Mouse (Mus musculus) megakaryocyte-erythroid progenitor cell, adult 5-6 weeks (primary cell): ENCODE measurements around the gene Ide. TPM values are rescaled to one million over a fixed set of nuclear protein-coding genes. Genes with fewer than 3 reads are reported as not detected.
A peak's percentile ranks its signal among the peaks of the same experiment; 100 is the strongest.

Source experiments
- ATAC-seq: replicated peaks from 2 replicates; pipeline ENCODE4 v1.8.0; 2016; ENCODE audit warnings: mild to moderate bottlenecking, inconsistent platforms; ENCODE audit not compliant: severe bottlenecking, poor library complexity, low FRiP score, low TSS enrichment
- total RNA-seq, 2 experiments: library from RNA; stranded (forward) in 1 of 2; stranded (reverse) in 1 of 2; fragments of 200-1000, 215-1000 nt in 1 of 2; fragments of >200 nt in 1 of 2; fragmentation: Nextera tagmentation in 1 of 2; gene quantifications; 2 replicates each; pipeline ENCODE4 v1.2.3; 2014 to 2017

The Ide gene
- total RNA-seq, 2 experiments from 2014 or later = 73.1 to 103 TPM

DNA sequence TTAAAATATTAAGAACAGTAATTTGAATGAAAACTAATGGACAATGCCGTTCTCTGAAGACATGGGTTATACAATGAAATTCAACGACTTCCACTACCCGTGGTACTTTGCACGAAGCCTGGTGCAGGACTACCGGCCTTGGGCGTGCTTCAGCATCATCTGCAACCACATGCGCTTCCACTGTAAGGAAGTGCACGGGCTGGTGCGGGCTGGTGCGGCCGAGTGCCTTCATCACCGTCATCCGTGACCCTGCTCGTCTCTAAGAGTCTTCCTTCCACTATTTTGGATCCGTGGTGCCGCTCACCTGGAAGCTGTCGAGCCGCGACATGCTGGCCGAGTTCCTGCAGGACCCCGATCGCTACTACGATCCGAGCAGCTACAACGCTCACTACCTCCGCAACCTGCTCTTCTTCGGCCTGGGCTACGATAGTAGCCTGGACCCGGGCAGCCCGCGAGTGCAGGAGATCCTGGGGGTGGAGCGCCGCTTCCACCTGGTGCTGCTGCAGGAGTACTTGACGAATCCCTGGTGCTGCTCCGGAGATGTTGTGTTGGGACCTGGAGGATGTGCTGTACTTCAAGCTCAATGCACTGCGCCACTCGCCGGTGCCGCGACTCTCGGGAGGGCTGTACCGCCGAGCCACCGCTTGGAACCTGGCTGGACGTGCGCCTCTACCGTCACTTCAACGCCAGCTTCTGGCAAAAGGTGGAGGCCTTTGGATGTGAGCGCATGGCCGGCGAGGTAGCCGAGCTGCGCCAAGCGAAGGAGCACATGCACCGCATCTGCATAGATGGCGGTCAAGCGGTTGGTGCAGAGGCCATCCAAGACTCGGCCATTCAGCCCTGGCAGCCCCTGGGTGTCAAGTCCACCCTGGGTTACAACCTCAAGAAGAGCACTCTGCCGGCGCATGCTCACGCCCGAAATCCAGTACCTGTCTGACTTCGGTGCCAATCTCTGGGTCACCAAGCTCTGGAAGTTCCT is 103.8 kb downstream of the Ide start:
- no peak for ATAC-seq

DNA sequence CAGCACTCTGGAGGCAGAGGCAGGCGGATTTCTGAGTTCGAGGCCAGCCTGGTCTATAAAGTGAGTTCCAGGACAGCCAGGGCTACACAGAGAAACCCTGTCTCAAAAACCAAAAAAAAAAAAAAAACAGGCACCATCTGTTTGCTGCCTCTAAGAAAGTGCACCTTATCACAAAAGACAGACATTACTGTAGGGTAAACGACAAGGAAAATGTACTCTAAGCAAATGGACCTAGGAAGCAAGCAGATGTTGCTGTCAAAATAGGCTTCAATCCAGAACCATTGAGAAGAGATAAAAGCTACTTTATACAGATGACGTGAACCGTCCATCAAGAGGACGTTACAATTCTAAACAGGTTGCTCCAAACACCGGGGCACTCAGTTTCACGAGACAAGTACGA is 105.1 kb downstream of the Ide start:
- ATAC-seq = peak; percentile 77

DNA sequence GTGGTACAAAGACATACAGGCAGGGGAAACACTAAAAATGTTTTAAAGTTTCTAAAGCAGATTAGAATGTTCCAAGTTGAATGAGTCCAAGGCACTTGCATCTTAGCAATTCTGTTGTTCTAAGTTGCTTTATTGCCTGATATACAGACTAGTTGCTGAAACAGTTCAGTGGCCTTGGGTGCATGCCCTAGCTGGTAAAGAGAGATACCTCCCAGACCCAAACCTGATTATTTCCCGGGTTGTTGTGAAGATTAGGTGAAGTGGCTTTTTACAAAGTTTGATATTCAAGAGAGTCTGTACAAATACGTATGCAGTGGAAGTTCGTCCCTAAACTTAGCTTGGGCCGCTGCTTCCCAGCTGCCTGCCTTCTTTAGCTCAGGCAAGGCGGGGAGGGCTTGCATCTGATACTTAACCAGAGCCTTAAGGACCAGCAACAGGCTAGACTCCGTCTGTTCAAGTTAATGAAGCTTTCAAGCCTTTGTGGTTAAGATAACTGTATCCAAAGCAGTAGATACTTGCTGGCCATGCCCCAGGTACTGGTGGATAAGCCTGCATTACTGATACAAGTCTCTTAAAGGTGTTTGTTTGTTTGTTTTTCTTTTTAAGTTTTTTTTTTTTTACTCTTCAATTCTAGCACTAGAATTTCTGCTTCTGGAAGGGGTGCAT is 112.3 kb downstream of the Ide start:
- peak; percentile 85 for ATAC-seq

Other genes starting within 250 kb of the Ide start
- gene March5, start 130.3 kb downstream of the Ide start, total RNA-seq (2014; fragmentation: Nextera tagmentation) = 138 TPM in 2 replicates
- gene March5, start 130.3 kb downstream of the Ide start, total RNA-seq (2017) = 77.5 and 90.8 TPM in 2 replicates
- 3.1 and 3.6 TPM in 2 replicates for gene Cpeb3, start 129.3 kb downstream of the Ide start, total RNA-seq (2014; fragmentation: Nextera tagmentation)
- 0.80 and 4.1 TPM in 2 replicates for gene Cpeb3, start 129.3 kb downstream of the Ide start, total RNA-seq (2017)
- gene Kif11, start 38.6 kb upstream of the Ide start, total RNA-seq (2014; fragmentation: Nextera tagmentation) = 71.5 and 75.2 TPM in 2 replicates
- 144 TPM in 2 replicates for gene Kif11, start 38.6 kb upstream of the Ide start, total RNA-seq (2017)
- 51.2 and 63.8 TPM in 2 replicates for gene Hhex, start 97.0 kb upstream of the Ide start, total RNA-seq (2014; fragmentation: Nextera tagmentation)
- gene Hhex, start 97.0 kb upstream of the Ide start, total RNA-seq (2017) = 33.5 and 34.2 TPM in 2 replicates
- 46.9 and 49.2 TPM in 2 replicates for gene Exoc6, start 212.6 kb upstream of the Ide start, total RNA-seq (2014; fragmentation: Nextera tagmentation)
- 104 and 109 TPM in 2 replicates for gene Exoc6, start 212.6 kb upstream of the Ide start, total RNA-seq (2017)